Mouse (Mus musculus) limb, embryonic 10.5 days (tissue): ENCODE measurements around the gene Rabif. TPM values are rescaled to one million over a fixed set of nuclear protein-coding genes. Genes with fewer than 3 reads are reported as not detected.
A peak's percentile ranks its signal among the peaks of the same experiment; 100 is the strongest.

ENCODE experiments used
- DNase-seq: peaks from one replicate; pipeline ENCODE4 v3.0.0-alpha.2; 2017; ENCODE audit warnings: low spot score
- H3K27ac ChIP-seq: fragments of 300-500 bp; sonication (generic); 2 replicates; pipeline ENCODE4 v1.5.1; 2016; ENCODE audit warnings: mild to moderate bottlenecking
- H3K27me3 ChIP-seq: fragments of 300-500 bp; sonication (generic); 2 replicates; pipeline ENCODE4 v1.6.1; 2016; ENCODE audit warnings: low read depth, mild to moderate bottlenecking; ENCODE audit not compliant: poor library complexity, severe bottlenecking
- H3K36me3 ChIP-seq: fragments of 300-500 bp; sonication (generic); 2 replicates; pipeline ENCODE4 v1.6.1; 2016; ENCODE audit warnings: mild to moderate bottlenecking, moderate library complexity
- H3K4me1 ChIP-seq: fragments of 300-500 bp; sonication (generic); 2 replicates; pipeline ENCODE4 v1.6.1; 2016
- H3K4me3 ChIP-seq: fragments of 300-500 bp; sonication (generic); 2 replicates; pipeline ENCODE4 v1.5.1; 2016; ENCODE audit warnings: mild to moderate bottlenecking, moderate library complexity
- H3K9me3 ChIP-seq: fragments of 300-500 bp; sonication (generic); replicated peaks from 2 replicates; pipeline ENCODE4 v1.6.1; 2016; ENCODE audit warnings: mild to moderate bottlenecking
- WGBS: fragments of 180-500 bp; shearing (Covaris S2); methylation state at CpG from one replicate; pipeline ENCODE4 v1.1.7; 2016; 5-methylcytosine and 5-hydroxymethylcytosine counted together
- polyA plus RNA-seq: library from polyadenylated mRNA; unstranded; fragments of >200 nt; fragmentation: Nextera tagmentation; extraction: Ambion mirVana; gene quantifications from 2 replicates; pipeline ENCODE4 v1.2.1, GENCODE M21; 2016

The Rabif gene
- polyA plus RNA-seq, 1 experiment from 2014 or later = 38.2 TPM

DNA sequence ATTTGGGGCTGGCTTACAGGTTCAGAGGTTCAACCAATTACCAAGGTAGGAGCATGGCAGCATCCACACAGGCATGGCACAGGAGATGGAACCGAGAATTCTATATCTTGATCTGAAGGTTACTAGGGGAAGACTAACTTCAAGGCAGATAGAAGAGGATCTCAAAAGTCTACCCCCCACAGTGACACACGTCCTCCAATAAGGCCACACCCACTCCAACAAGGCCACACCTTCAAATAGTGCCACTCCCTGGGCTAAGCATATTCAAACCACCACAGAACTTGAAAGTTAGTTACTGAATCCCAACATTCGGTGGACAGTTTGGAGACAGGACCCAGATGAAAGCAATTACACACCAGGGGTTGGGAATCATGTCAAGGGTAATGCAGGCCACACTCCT lies 41.1 kb downstream of the Rabif start:
- H3K9me3 ChIP-seq = no peaks in the 10 kb centered on the region
- H3K4me3 ChIP-seq = no peak overlapping the region
- DNase-seq = no peak
- no peaks in the 10 kb centered on the region for H3K36me3 ChIP-seq
- H3K4me1 ChIP-seq = no peaks in the 10 kb centered on the region
- 86% methylated on average over 3 of the region's 3 CpGs for WGBS
- H3K27me3 ChIP-seq = no peaks in the 10 kb centered on the region
- H3K27ac ChIP-seq = no peak overlapping the region

DNA sequence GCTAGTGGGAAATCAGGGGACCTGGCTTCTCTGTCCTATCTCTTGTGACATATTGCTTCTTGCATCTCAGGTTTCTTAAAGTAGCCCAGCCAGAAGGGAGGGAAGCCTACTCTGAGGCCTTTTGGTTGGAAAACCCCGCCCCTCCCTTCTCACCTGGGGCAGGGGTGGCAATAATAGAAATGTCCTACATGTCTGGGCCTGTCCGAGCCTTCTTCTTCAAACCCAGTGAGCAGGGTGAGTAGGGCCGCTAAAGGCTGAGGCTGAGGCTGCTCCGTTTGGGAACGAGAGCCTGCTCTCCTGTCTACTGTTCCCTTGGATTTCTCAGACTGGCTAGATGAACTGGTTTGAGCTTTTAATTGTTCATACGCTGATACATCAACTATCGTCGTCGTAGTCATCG lies 46.2 kb downstream of the Rabif start:
- Histone ChIP-seq H3K27me3 (no peaks in the 10 kb centered on the region), H3K4me1 (no peaks in the 10 kb centered on the region), H3K4me3 (no peak overlapping the region), H3K27ac (no peak overlapping the region), H3K36me3 (no peaks in the 10 kb centered on the region), H3K9me3 (no peaks in the 10 kb centered on the region)
- WGBS = 84% methylated on average over 10 of the region's 10 CpGs
- no peak for DNase-seq

DNA sequence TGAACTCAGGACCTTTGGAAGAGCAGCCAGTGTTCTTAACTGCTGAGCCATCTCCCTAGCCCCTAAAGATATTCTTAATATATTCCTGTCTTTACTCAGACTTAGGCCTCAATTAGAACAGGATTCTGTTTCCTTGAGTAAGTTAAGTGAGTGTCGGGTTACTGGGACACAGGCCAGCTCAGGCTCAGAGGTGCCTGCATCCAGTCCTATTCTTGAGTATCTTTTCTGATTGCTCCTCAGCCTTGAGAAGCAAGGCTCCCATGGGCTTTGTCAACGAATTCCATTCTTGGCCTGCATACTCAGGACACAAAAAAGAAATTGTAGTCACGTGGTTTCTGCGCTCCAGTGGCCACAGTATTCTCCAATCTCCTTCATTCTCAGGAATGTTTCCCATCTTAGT lies 53.8 kb downstream of the Rabif start:
- H3K36me3 ChIP-seq = no peaks in the 10 kb centered on the region
- H3K4me1 ChIP-seq = no peaks in the 10 kb centered on the region
- no peak for DNase-seq

GRCm38 (mm10) chr1:134549632-134550132 lies 55.2 kb downstream of the Rabif start, which contains the start of gene Mgat4e:
TSS of gene Mgat4e (minus strand) at chr1:134549682.
- no peak for DNase-seq
- H3K9me3 ChIP-seq = no peaks in the 10 kb centered on the region
- WGBS = 49% methylated on average over 7 of the region's 7 CpGs
- H3K4me3 ChIP-seq = no peak within 1 kb of the TSS
- no peaks in the 10 kb centered on the region for H3K36me3 ChIP-seq
- H3K4me1 ChIP-seq = no peaks in the 10 kb centered on the region
- no peak within 1 kb of the TSS for H3K27ac ChIP-seq
- no peaks in the 10 kb centered on the region for H3K27me3 ChIP-seq

More for the DNA sequence above, 53.8 kb downstream of the Rabif start:
- Histone ChIP-seq H3K4me3 (no peak overlapping the region), H3K27ac (no peak overlapping the region), H3K9me3 (no peaks in the 10 kb centered on the region), H3K27me3 (no peaks in the 10 kb centered on the region)
- whole genome bisulfite sequencing = 74% methylated on average over 4 of the region's 4 CpGs

GRCm38 (mm10) chr1:134551869-134552268 lies 57.4 kb downstream of the Rabif start:
- Histone ChIP-seq H3K9me3 (no peaks in the 10 kb centered on the region), H3K27ac (no peak overlapping the region), H3K27me3 (peaks cover 5% of the 10 kb centered on the region; the same call in 1 of the 2 replicates), H3K36me3 (no peaks in the 10 kb centered on the region), H3K4me1 (peaks cover 18% of the 10 kb centered on the region), H3K4me3 (no peak overlapping the region)
- WGBS = 85% methylated on average over 3 of the region's 3 CpGs
- no peak for DNase-seq

DNA sequence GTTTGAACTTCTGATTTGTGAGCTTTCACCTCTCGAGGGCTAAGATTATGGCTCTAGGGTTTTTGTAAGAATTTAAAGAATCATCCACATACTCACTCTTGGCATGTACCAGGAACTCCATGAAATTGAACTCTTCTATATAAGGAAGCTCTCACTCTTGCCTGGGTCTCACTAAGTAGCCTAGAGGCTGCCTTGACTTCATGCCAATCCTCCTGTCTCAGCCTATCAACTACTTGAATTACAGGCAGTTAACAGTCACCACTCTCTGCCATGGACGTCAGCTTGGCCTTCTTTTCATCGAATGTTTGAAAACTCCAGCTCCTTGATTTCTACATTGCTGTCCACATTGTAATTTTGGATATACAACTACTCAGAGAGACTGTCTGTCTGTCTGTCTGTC lies 57.9 kb downstream of the Rabif start:
- H3K9me3 ChIP-seq = no peaks in the 10 kb centered on the region
- H3K4me1 ChIP-seq = peaks cover 23% of the 10 kb centered on the region
- WGBS = 58% methylated on average over 3 of the region's 3 CpGs
- no peaks in the 10 kb centered on the region for H3K36me3 ChIP-seq
- H3K4me3 ChIP-seq = no peak overlapping the region
- no peak for DNase-seq
- H3K27me3 ChIP-seq = peaks cover 5% of the 10 kb centered on the region; the same call in 1 of the 2 replicates
- H3K27ac ChIP-seq = no peak overlapping the region

GRCm38 (mm10) chr1:134555240-134555870 lies 60.9 kb downstream of the Rabif start:
- Histone ChIP-seq H3K9me3 (no peaks in the 10 kb centered on the region), H3K36me3 (no peaks in the 10 kb centered on the region), H3K4me3 (peak overlapping the region; percentile 72), H3K4me1 (peaks cover 25% of the 10 kb centered on the region), H3K27ac (peak overlapping the region; percentile 94), H3K27me3 (peaks cover 5% of the 10 kb centered on the region; the same call in 1 of the 2 replicates)
- 26% methylated on average over 13 of the region's 13 CpGs for WGBS
- DNase-seq = peak; percentile 33

DNA sequence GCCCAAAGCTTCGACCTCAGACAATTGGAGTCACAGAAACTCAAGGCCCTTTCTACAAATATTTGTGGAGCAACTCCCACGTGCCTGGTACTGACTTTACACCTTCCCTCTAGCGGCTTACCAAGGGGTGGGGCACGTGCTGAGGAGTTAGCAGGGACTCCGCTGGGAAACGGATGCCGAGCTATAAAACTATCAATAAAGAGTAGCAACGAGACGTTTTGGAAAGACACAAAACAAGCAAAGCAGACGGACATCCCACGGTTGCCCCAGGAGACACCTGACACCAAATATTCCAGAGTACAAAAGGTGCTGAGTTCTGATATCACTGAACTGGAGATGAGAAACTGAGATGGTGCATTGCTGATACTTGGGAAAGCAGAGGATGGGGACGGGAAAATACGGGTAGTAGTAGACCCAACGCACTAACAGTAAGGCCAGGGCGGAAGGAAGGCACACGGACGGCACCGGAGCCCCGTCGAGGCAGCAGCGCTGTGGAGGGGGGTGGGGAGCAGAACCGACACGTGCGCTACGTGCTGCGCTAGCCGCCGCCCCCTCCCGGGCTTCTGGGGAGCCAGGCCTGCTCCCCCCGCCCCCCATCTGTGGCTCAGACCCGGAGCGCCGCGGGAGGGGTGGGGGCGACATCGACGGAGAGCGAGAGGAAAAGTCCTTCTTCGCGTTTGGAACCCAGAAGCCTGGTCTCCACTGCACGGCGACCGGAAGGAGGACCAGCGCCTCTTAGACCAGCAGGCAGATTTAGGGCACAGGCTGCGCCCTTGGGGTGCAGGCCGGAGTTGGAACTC lies 61.6 kb downstream of the Rabif start:
- peak overlapping the region; percentile 72 for H3K4me3 ChIP-seq
- no peaks in the 10 kb centered on the region for H3K36me3 ChIP-seq
- peak overlapping the region; percentile 94 for H3K27ac ChIP-seq
- WGBS = under 1% methylated on average over 46 of the region's 46 CpGs
- DNase-seq = no peak
- peaks cover 5% of the 10 kb centered on the region; the same call in 1 of the 2 replicates for H3K27me3 ChIP-seq
- no peaks in the 10 kb centered on the region for H3K9me3 ChIP-seq
- peaks cover 25% of the 10 kb centered on the region for H3K4me1 ChIP-seq

DNA sequence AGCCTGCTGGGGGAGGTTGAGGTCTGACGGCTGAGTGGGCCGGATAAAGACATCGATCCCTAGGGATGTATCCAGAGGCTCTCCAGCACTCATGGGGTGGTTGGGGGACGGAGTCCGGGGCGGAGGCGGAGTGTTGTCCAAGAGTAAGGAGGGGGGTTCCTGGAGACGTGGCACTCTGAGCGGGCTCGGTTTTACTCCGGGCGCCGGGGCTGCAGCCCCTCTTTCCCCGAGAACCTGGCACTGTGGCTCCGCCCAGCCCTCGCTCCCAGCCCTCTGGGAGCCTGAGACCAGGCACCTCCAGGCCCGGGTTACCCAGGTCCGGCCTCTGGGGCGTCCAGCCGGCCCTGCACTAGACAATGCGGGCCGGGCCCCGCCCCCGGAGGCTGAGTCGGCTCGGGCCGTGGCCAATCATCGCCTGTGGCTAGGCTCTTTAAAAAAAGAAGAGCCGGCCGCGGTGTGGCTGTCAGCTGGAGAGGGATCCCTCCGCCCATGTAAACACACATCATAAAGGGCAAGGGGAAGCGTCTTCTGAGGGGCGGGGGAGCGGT lies 62.3 kb downstream of the Rabif start:
- peak overlapping the region; percentile 94 for H3K27ac ChIP-seq
- H3K9me3 ChIP-seq = no peaks in the 10 kb centered on the region
- H3K4me1 ChIP-seq = peaks cover 25% of the 10 kb centered on the region
- DNase-seq = peak; percentile 97
- WGBS = under 1% methylated on average over 35 of the region's 35 CpGs
- no peaks in the 10 kb centered on the region for H3K36me3 ChIP-seq
- peaks cover 5% of the 10 kb centered on the region; the same call in 1 of the 2 replicates for H3K27me3 ChIP-seq
- peak overlapping the region; percentile 72 for H3K4me3 ChIP-seq

Other genes with a start within 250 kb of the Rabif start
- 2.0 and 16.0 TPM in 2 replicates for gene Myog, start 204.7 kb upstream of the Rabif start, polyA plus RNA-seq
- gene Ppfia4, start 161.7 kb upstream of the Rabif start, polyA plus RNA-seq = 1.8 and 2.3 TPM in 2 replicates
- gene Tmem183a, start 132.7 kb upstream of the Rabif start, polyA plus RNA-seq = 118 TPM in 2 replicates
- gene 4933406M09Rik, start 108.7 kb upstream of the Rabif start, polyA plus RNA-seq = not detected in 2 replicates
- gene Cyb5r1, start 89.1 kb upstream of the Rabif start, polyA plus RNA-seq = 41.6 and 44.4 TPM in 2 replicates
- 79.8 and 85.0 TPM in 2 replicates for gene Adipor1, start 79.3 kb upstream of the Rabif start, polyA plus RNA-seq
- gene Klhl12, start 39.1 kb upstream of the Rabif start, polyA plus RNA-seq = 41.6 and 43.7 TPM in 2 replicates
- gene Mgat4e, start 55.0 kb downstream of the Rabif start, polyA plus RNA-seq = not detected in 2 replicates
- 67.1 and 81.9 TPM in 2 replicates for gene Kdm5b, start 65.5 kb downstream of the Rabif start, polyA plus RNA-seq
- gene Syt2, start 152.0 kb downstream of the Rabif start, polyA plus RNA-seq = 0.04 and 0.06 TPM in 2 replicates